Mouse (Mus musculus) stomach, postnatal 0 days (tissue): ENCODE results near the gene Olfr802.

ENCODE experiments used
- CTCF ChIP-seq: IDR thresholded peaks from 2 replicates; pipeline ENCODE4 v1.5.1; 2016; ENCODE audit warnings: antibody characterized with exemption, low read depth, mild to moderate bottlenecking, moderate library complexity
- EP300 ChIP-seq: optimal IDR thresholded peaks from 2 replicates; pipeline ENCODE3; 2016; ENCODE audit warnings: antibody characterized with exemption

DNA sequence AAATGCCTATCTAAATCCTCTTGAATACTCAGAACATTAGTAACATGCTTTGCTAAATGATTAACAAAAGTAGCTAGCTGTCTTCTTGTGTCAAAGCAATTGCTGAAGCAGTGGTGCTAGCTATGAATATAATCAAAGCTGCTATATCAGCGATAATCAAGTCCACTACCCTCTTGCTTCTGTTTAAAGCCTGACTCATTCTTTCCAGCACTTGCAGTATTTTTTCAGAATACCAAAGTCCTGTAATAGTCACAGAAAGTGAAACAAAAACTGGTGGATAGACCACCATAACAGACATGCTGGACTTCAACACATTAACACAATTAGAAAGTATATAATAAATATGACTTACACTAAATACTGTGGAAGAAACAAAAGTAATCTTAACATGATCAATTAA, 36.2 kb downstream of the Olfr802 start:
- TF ChIP-seq CTCF (no peak), EP300 (no peak)
